Mouse (Mus musculus) hindbrain, embryonic 13.5 days (tissue): ENCODE results near the gene Frrs1. TPM values are rescaled to one million over a fixed set of nuclear protein-coding genes. Genes with fewer than 3 reads are reported as not detected.

Experiments used
- ATAC-seq: fragments of 200-750 bp; cut with Nextera tagmentation; 2 replicates; pipeline ENCODE4 v1.8.0; 2017; ENCODE audit warnings: moderate TSS enrichment; ENCODE audit not compliant: low FRiP score
- H3K27ac ChIP-seq: fragments of 300-500 bp; sonication (generic); 2 replicates; pipeline ENCODE4 v1.5.1; 2015; ENCODE audit warnings: inconsistent platforms, mild to moderate bottlenecking, moderate library complexity
- H3K27me3 ChIP-seq: fragments of 300-500 bp; sonication (generic); 2 replicates; pipeline ENCODE4 v1.6.1; 2015; ENCODE audit warnings: mild to moderate bottlenecking, inconsistent platforms
- H3K36me3 ChIP-seq: fragments of 300-500 bp; sonication (generic); 2 replicates; pipeline ENCODE4 v1.6.1; 2015; ENCODE audit warnings: mild to moderate bottlenecking, inconsistent platforms
- H3K4me1 ChIP-seq: fragments of 300-500 bp; sonication (generic); replicated peaks from 2 replicates; pipeline ENCODE4 v1.6.1; 2015; ENCODE audit warnings: inconsistent platforms
- H3K4me2 ChIP-seq: fragments of 300-500 bp; sonication (generic); 2 replicates; pipeline ENCODE4 v1.6.1; 2015; ENCODE audit warnings: inconsistent platforms, mild to moderate bottlenecking, moderate library complexity
- H3K4me3 ChIP-seq: fragments of 300-500 bp; sonication (generic); 2 replicates; pipeline ENCODE4 v1.5.1; 2015; ENCODE audit warnings: mild to moderate bottlenecking, inconsistent platforms
- H3K9ac ChIP-seq: fragments of 300-500 bp; sonication (generic); 2 replicates; pipeline ENCODE4 v1.6.1; 2015; ENCODE audit warnings: mild to moderate bottlenecking, inconsistent platforms
- H3K9me3 ChIP-seq: fragments of 300-500 bp; sonication (generic); 2 replicates; pipeline ENCODE4 v1.6.1; 2016; ENCODE audit warnings: inconsistent platforms
- WGBS: fragments of 180-500 bp; shearing (Covaris S2); methylation state at CpG from one replicate; pipeline ENCODE4 v1.1.7; 2015; 5-methylcytosine and 5-hydroxymethylcytosine counted together
- polyA plus RNA-seq: library from polyadenylated mRNA; unstranded; fragments of >200 nt; fragmentation: Nextera tagmentation; extraction: Ambion mirVana; gene quantifications from 2 replicates; pipeline ENCODE4 v1.2.1, GENCODE M21; 2015

Gene Frrs1
- polyA plus RNA-seq, 1 experiment from 2014 or later = 3.9 TPM

GRCm38 (mm10) chr3:116857611-116858010 is 1.7 kb upstream of the Frrs1 start:
- Histone ChIP-seq H3K9me3 (no peaks in the 10 kb centered on the region), H3K4me2 (no peak overlapping the region), H3K36me3 (no peaks in the 10 kb centered on the region), H3K4me3 (no peak overlapping the region), H3K9ac (no peak overlapping the region), H3K27me3 (no peaks in the 10 kb centered on the region), H3K4me1 (peaks cover 9% of the 10 kb centered on the region), H3K27ac (no peak overlapping the region)
- 90% methylated on average over 6 of the region's 6 CpGs for WGBS
- ATAC-seq = no peak

- Histone ChIP-seq H3K9ac (no peak overlapping the region), H3K4me3 (no peak overlapping the region), H3K4me2 (no peak overlapping the region), H3K27me3 (no peaks in the 10 kb centered on the region), H3K9me3 (no peaks in the 10 kb centered on the region), H3K4me1 (peaks cover 9% of the 10 kb centered on the region), H3K27ac (no peak overlapping the region), H3K36me3 (no peaks in the 10 kb centered on the region)
- 87% methylated on average over 5 of the region's 5 CpGs for WGBS
- no peak for ATAC-seq
Measured at GRCm38 (mm10) chr3:116859752-116860151, 488 bp downstream of the Frrs1 start.

GRCm38 (mm10) chr3:116860333-116861222 is 1.3 kb downstream of the Frrs1 start:
- WGBS = 74% methylated on average over 19 of the region's 19 CpGs
- no peaks in the 10 kb centered on the region for H3K36me3 ChIP-seq
- H3K4me2 ChIP-seq = peak overlapping the region; percentile 87
- H3K9ac ChIP-seq = peak overlapping the region; percentile 72; the same call in 1 of the 2 replicates
- no peak overlapping the region for H3K27ac ChIP-seq
- peak overlapping the region; percentile 54 for H3K4me3 ChIP-seq
- no peaks in the 10 kb centered on the region for H3K27me3 ChIP-seq
- H3K4me1 ChIP-seq = peaks cover 9% of the 10 kb centered on the region
- no peaks in the 10 kb centered on the region for H3K9me3 ChIP-seq
- ATAC-seq = peak; percentile 32; the same call in 1 of the 2 replicates

- Histone ChIP-seq H3K36me3 (no peaks in the 10 kb centered on the region), H3K9me3 (no peaks in the 10 kb centered on the region), H3K27ac (no peak overlapping the region), H3K4me3 (peak overlapping the region; percentile 54), H3K9ac (peak overlapping the region; percentile 72), H3K4me1 (peaks cover 9% of the 10 kb centered on the region), H3K4me2 (peak overlapping the region; percentile 87), H3K27me3 (no peaks in the 10 kb centered on the region)
- peak; percentile 74; the same call in 1 of the 2 replicates for ATAC-seq
- WGBS = 16% methylated on average over 4 of the region's 4 CpGs
Measured at GRCm38 (mm10) chr3:116861223-116861539, 1.9 kb downstream of the Frrs1 start.

DNA sequence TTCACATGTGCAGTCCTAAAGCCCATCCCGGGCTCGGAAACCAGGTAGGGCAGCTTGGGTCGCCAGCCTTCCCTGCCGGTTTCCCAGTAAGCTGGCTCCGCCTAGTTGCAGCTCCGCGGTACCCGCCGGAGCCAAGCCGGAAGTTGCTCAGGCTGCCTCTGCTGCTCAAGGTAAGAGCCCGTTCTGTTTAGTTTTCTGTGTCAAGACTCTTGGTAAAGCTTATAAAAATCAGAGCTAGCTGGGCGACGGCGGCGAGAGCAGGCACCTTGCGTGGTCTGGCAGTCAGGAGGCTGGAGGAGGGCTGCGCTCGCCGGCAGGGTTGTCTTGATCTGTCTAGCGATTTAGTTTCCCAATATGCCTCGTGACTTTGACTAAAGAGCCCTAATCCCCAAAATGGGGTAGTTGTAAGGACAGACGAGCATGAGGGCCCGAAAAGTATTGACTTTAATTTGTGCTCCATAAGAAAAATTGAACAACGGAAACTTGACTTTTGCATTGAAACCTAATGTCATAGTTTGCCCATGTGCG is 2.3 kb downstream of the Frrs1 start:
- H3K9me3 ChIP-seq = no peaks in the 10 kb centered on the region
- H3K4me1 ChIP-seq = peaks cover 9% of the 10 kb centered on the region
- WGBS = 4% methylated on average over 25 of the region's 25 CpGs
- no peaks in the 10 kb centered on the region for H3K36me3 ChIP-seq
- peak overlapping the region; percentile 87 for H3K4me2 ChIP-seq
- H3K4me3 ChIP-seq = peak overlapping the region; percentile 54
- peak overlapping the region; percentile 72 for H3K9ac ChIP-seq
- H3K27me3 ChIP-seq = no peaks in the 10 kb centered on the region
- ATAC-seq = peak; percentile 76
- H3K27ac ChIP-seq = no peak overlapping the region

DNA sequence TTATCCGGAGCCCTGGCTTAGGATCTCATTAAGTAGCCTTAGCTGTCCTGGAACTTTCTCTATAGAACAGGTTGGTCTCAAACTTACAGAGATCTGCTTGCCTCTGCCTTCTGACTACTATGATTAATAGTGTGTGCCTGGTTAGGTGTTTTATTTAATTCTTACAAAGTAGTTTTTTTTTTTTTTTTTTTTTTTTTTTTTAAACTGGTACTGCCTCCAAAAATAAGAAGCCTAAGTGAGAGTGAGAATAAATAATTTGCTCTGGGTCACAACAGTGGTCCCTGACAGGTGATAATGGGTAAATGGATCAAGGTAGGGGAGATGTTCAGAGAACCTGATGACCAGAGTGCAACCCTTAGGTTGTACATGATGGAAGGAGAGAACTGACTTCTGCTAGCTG is 3.4 kb downstream of the Frrs1 start:
- Histone ChIP-seq H3K27ac (no peak overlapping the region), H3K9me3 (no peaks in the 10 kb centered on the region), H3K27me3 (no peaks in the 10 kb centered on the region), H3K4me3 (no peak overlapping the region), H3K4me2 (no peak overlapping the region), H3K9ac (no peak overlapping the region), H3K36me3 (no peaks in the 10 kb centered on the region), H3K4me1 (peaks cover 9% of the 10 kb centered on the region)
- 84% methylated on average over 1 of the region's 1 CpGs for WGBS
- ATAC-seq = no peak

GRCm38 (mm10) chr3:116864421-116864820 is 5.2 kb downstream of the Frrs1 start:
- no peaks in the 10 kb centered on the region for H3K9me3 ChIP-seq
- no peak overlapping the region for H3K27ac ChIP-seq
- no peak overlapping the region for H3K9ac ChIP-seq
- H3K4me3 ChIP-seq = no peak overlapping the region
- H3K4me2 ChIP-seq = no peak overlapping the region
- H3K36me3 ChIP-seq = no peaks in the 10 kb centered on the region
- H3K4me1 ChIP-seq = peaks cover 9% of the 10 kb centered on the region
- 91% methylated on average over 5 of the region's 5 CpGs for WGBS
- no peaks in the 10 kb centered on the region for H3K27me3 ChIP-seq
- ATAC-seq = no peak

- Histone ChIP-seq H3K4me2 (no peak overlapping the region), H3K27ac (no peak overlapping the region), H3K9me3 (no peaks in the 10 kb centered on the region), H3K9ac (no peak overlapping the region), H3K36me3 (no peaks in the 10 kb centered on the region), H3K4me1 (peaks cover 9% of the 10 kb centered on the region), H3K4me3 (no peak overlapping the region), H3K27me3 (no peaks in the 10 kb centered on the region)
- no peak for ATAC-seq
- 94% methylated on average over 1 of the region's 1 CpGs for WGBS
Measured at GRCm38 (mm10) chr3:116865199-116865636, 6.0 kb downstream of the Frrs1 start.

GRCm38 (mm10) chr3:116870372-116870771 is 11.1 kb downstream of the Frrs1 start:
- Histone ChIP-seq H3K36me3 (no peaks in the 10 kb centered on the region), H3K4me3 (no peak overlapping the region), H3K9ac (no peak overlapping the region), H3K9me3 (no peaks in the 10 kb centered on the region), H3K27me3 (no peaks in the 10 kb centered on the region), H3K27ac (no peak overlapping the region), H3K4me1 (no peaks in the 10 kb centered on the region), H3K4me2 (no peak overlapping the region)
- 80% methylated on average over 3 of the region's 3 CpGs for WGBS
- no peak for ATAC-seq

DNA sequence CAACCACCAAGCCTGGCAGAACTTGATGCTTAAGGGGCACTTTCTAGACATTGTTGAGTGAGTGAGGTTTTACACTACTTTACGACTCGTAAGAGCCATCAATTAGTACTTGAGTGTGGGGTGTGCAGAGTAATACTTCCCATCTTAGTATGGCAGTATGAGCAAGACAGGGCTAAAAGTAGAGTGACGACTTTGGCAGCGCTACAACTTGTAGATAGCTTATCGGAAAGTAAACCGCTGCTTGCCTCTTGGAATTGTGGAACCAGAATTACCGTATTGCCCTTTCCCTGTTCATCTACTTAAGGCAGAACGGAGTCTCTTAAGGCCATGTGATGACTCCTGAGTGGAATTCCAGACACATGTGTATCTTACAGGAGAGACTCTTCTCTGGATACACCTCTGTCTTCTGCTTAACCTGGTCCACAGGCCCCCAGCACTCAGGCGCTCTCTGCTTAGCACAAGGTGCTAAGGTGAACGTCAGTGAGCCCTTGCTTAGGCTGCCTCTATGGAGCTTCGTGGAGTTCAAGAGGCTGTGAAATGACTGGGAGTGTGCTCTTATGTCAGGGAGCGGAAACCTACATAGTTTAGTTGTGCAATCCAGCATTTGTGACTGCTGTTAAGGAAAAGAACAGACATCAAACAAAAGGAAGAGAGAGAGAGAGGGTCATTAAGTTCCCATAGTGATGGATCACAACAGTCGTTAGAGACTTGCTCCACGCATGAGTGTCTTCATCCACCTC is 23.1 kb downstream of the Frrs1 start:
- no peaks in the 10 kb centered on the region for H3K36me3 ChIP-seq
- no peaks in the 10 kb centered on the region for H3K27me3 ChIP-seq
- H3K4me3 ChIP-seq = no peak overlapping the region
- H3K4me1 ChIP-seq = no peaks in the 10 kb centered on the region
- 93% methylated on average over 14 of the region's 14 CpGs for WGBS
- ATAC-seq = no peak
- no peak overlapping the region for H3K4me2 ChIP-seq
- H3K9me3 ChIP-seq = no peaks in the 10 kb centered on the region
- H3K9ac ChIP-seq = no peak overlapping the region
- no peak overlapping the region for H3K27ac ChIP-seq

GRCm38 (mm10) chr3:116884941-116885340 is 25.7 kb downstream of the Frrs1 start:
- no peak overlapping the region for H3K4me3 ChIP-seq
- H3K9me3 ChIP-seq = no peaks in the 10 kb centered on the region
- H3K36me3 ChIP-seq = no peaks in the 10 kb centered on the region
- no peaks in the 10 kb centered on the region for H3K27me3 ChIP-seq
- no peak for ATAC-seq
- WGBS = 85% methylated on average over 8 of the region's 8 CpGs
- H3K9ac ChIP-seq = no peak overlapping the region
- no peaks in the 10 kb centered on the region for H3K4me1 ChIP-seq
- H3K4me2 ChIP-seq = no peak overlapping the region
- no peak overlapping the region for H3K27ac ChIP-seq

DNA sequence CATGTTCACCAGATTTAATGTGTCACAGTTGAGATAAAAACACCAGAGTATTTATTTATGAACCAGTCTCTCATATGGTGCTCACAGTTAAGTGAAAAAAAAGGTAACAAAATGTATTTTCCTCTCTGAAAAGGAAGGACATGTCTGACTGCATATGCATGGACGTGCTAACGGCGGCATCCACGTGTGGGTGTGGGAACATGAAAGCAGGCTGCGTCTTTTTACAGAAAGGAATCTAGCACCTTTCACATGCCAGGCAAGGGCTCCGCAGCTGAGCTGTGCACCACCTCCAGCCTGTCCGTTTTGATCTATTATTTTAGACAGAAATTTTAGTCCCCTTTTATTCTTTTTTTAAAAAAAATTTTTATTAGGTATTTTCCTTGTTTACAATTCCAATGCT is 30.1 kb downstream of the Frrs1 start:
- 92% methylated on average over 7 of the region's 7 CpGs for WGBS
- no peak overlapping the region for H3K27ac ChIP-seq
- H3K4me3 ChIP-seq = no peak overlapping the region
- no peak overlapping the region for H3K4me2 ChIP-seq
- H3K36me3 ChIP-seq = no peaks in the 10 kb centered on the region
- H3K9me3 ChIP-seq = no peaks in the 10 kb centered on the region
- no peaks in the 10 kb centered on the region for H3K27me3 ChIP-seq
- H3K9ac ChIP-seq = no peak overlapping the region
- no peak for ATAC-seq
- peaks cover 9% of the 10 kb centered on the region for H3K4me1 ChIP-seq
